Mouse (Mus musculus): ENCODE results near the gene Ppp3ca. TPM values are rescaled to one million over a fixed set of nuclear protein-coding genes. Genes with fewer than 3 reads are reported as not detected.

The Ppp3ca gene
- polyA plus RNA-seq, 1 experiment from 2014 or later: 92.2 TPM

DNA sequence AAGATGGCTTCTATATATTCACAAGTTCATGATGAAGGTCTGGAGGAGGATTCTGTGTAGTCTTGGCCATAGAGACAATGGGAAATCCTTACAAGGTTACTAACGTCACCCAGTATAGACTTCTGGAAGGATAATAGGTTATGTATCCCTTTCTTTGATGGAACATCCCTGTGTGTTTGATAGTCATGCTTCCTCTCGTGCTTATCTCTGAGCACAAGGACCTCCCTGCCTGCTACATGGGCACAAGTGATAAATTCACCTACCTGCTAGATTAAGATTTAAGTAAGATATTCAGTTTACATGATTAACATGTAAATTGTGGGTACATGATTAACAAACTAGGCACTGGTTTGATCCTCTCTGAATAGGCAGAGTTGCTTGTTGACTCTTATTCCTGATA is 152.1 kb downstream of the Ppp3ca start:
- ChIA-PET POLR2A (no interaction called here), CTCF (no interaction called here)
- no peak for ATAC-seq
- in situ Hi-C loops (cut with MboI; ENCODE audit: low pct_unique_long_range_greater_than_20kb): no loop called here
- TF ChIP-seq CTCF (IDR thresholded peaks at IDR 0.05): no peak
- no peak for DNase-seq (ENCODE audit: low read depth, low spot score)
- H3K27me3 ChIP-seq: no peaks in the 10 kb centered on the region

DNA sequence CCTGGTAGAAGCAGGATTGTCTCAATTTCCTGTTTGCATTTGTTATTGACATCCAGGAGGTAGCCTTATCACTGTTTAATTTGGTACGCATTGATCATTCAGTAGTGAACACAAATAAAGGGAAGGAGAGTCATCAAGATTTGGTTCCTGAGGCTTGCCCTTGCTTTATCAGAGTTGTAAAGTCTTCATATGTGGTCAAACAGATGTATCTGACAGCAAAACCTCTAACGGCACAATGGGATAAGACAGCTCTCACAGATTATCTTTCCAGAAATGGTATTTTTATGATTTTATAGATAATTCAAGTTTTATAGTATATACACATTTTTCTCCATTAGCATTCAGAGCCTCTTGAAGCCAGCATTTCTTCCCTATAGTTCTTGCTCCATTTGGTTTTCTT is 152.5 kb downstream of the Ppp3ca start:
- ChIA-PET POLR2A (no interaction called here), CTCF (no interaction called here)
- ATAC-seq (no peak), DNase-seq (ENCODE audit: low read depth, low spot score) (no peak)
- no peaks in the 10 kb centered on the region for H3K27me3 ChIP-seq
- in situ Hi-C loops (cut with MboI; ENCODE audit: low pct_unique_long_range_greater_than_20kb): no loop called here
- no peak for TF ChIP-seq CTCF (IDR thresholded peaks at IDR 0.05)

- CTCF ChIA-PET: interaction anchor here (1.2 kb wide), 1 partner anchor 12 kb away, joined by 3 read pairs; no protein-coding TSS in a partner anchor
- no peaks in the 10 kb centered on the region for H3K27me3 ChIP-seq
- in situ Hi-C loops (cut with MboI; ENCODE audit: low pct_unique_long_range_greater_than_20kb): no loop called here
- no peak for ATAC-seq
- no peak for TF ChIP-seq CTCF (IDR thresholded peaks at IDR 0.05)
- DNase-seq (ENCODE audit: low read depth, low spot score): no peak
- POLR2A ChIA-PET: interaction anchor here (0.6 kb wide), 1 partner anchor 95 kb away, joined by 5 read pairs; no protein-coding TSS in a partner anchor
Measured at GRCm38 (mm10) chr3:136828451-136828850, 158.5 kb downstream of the Ppp3ca start.

GRCm38 (mm10) chr3:136829109-136829508 is 159.2 kb downstream of the Ppp3ca start:
- no peaks in the 10 kb centered on the region for H3K27me3 ChIP-seq
- DNase-seq (ENCODE audit: low read depth, low spot score): no peak
- no peak for ATAC-seq
- CTCF ChIA-PET: no interaction called here
- TF ChIP-seq CTCF (IDR thresholded peaks at IDR 0.05): no peak
- in situ Hi-C loops (cut with MboI; ENCODE audit: low pct_unique_long_range_greater_than_20kb): no loop called here
- POLR2A ChIA-PET: no interaction called here

GRCm38 (mm10) chr3:136830687-136831220 is 160.8 kb downstream of the Ppp3ca start:
- ChIA-PET CTCF (interaction anchor here (1.3 to 3.0 kb wide), 2 partner anchors 15 to 25 kb away, joined by 3 to 15 read pairs; no protein-coding TSS in a partner anchor), POLR2A (interaction anchor here (1.1 kb wide), 1 partner anchor 28 kb away, joined by 5 read pairs; no protein-coding TSS in a partner anchor)
- TF ChIP-seq CTCF (IDR thresholded peaks at IDR 0.05): no peak
- DNase-seq (ENCODE audit: low read depth, low spot score): no peak
- in situ Hi-C loops (cut with MboI; ENCODE audit: low pct_unique_long_range_greater_than_20kb): no loop called here
- no peaks in the 10 kb centered on the region for H3K27me3 ChIP-seq
- no peak for ATAC-seq

DNA sequence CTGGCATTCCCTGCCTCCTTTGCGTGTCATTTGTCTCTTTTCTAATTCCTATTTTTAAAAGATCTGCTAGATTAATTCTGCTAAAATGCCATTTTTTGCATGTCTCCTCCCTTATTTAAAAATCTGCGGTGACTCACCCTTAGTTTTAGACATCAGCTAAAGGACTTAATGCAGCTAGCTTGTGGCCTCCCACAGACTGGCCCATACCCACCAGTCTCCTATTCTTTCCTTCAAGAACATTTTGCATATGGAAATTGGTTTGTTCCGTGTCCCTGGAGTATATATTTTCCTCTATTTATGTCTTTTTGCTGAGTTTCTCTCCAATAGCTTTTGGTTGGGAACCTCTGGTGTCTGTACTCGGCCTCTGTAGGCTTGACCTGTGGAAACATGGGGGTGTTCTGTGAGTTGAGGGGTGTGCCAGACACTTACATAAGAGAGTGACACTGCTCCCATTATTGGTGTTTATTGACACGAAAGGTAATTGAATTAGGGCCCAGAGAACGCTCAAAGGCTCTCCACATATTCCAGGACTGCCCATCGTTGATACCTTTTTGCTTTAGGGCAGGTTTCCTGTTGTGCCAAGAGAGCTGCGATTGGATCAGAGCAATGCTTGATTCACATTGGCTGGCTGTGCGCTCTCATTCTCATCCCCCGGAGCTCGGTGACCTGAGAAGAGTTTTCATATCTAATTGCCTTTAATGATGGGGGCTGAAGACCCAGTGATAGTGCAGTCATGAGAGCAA is 163.2 kb downstream of the Ppp3ca start:
- no peak for DNase-seq (ENCODE audit: low read depth, low spot score)
- H3K27me3 ChIP-seq: no peaks in the 10 kb centered on the region
- ChIA-PET CTCF (interaction anchor here (0.8 to 3.0 kb wide), 7 partner anchors 9 to 311 kb away, joined by 3 to 15 read pairs (median 3); no protein-coding TSS in a partner anchor), POLR2A (interaction anchor here (1.3 to 1.6 kb wide), 2 partner anchors 14 to 18 kb away, joined by 4 read pairs; no protein-coding TSS in a partner anchor)
- ATAC-seq: no peak
- no peak for TF ChIP-seq CTCF (IDR thresholded peaks at IDR 0.05)
- in situ Hi-C loops (cut with MboI; ENCODE audit: low pct_unique_long_range_greater_than_20kb): no loop called here

DNA sequence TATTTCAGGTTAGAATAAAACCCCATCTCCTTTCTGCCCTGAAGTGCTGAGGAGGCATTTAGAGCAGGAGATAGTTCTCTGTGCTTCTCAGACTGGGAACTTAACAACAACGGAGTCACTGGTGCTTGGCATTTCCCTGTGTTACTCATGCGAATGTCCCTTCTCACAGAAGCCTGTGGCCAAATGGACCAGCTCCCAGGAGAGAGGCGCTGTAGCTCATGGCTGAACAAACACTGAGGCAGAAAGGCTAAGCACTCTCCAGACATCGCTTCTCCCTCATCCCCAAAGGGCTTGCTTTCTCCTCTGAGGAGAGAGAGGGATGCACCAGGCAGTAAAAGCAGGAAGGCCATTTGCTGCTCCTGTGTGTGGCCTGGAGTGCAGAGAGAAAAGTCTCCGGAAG is 164.0 kb downstream of the Ppp3ca start:
- CTCF ChIA-PET: interaction anchor here (1.2 to 3.0 kb wide), 4 partner anchors 8 to 29 kb away, joined by 3 to 15 read pairs (median 5); no protein-coding TSS in a partner anchor
- DNase-seq (ENCODE audit: low read depth, low spot score) (peak; percentile 91), ATAC-seq (peak; percentile 99)
- POLR2A ChIA-PET: interaction anchor here (0.5 to 1.6 kb wide), 3 partner anchors 14 to 1031 kb away, joined by 3 to 4 read pairs (median 4); no protein-coding TSS in a partner anchor
- no peaks in the 10 kb centered on the region for H3K27me3 ChIP-seq
- no peak for TF ChIP-seq CTCF (IDR thresholded peaks at IDR 0.05)
- in situ Hi-C loops (cut with MboI; ENCODE audit: low pct_unique_long_range_greater_than_20kb): no loop called here

DNA sequence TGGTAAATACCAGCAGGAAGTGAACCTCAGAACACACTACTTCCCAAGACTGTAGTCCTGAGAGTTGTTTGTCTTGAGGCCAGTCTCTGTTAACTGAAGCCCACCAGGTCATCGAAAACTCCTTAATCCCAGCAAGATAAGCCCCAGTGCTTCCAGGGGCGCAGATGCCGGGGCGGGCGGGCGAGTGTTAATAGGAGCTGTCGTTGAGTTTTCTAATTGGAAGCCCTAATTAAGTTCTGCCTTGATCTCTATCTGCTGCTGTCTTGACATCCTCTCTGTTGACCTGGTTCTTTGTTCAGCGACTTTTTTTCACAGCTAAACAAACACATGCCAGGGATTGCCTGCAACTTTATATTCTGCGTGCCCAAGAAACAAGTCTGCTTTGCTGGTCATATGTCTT is 165.9 kb downstream of the Ppp3ca start:
- in situ Hi-C loops (cut with MboI; ENCODE audit: low pct_unique_long_range_greater_than_20kb): no loop called here
- no peak for DNase-seq (ENCODE audit: low read depth, low spot score)
- TF ChIP-seq CTCF (IDR thresholded peaks at IDR 0.05): no peak
- ChIA-PET POLR2A (interaction anchor here (0.7 to 1.0 kb wide), 2 partner anchors 127 to 170 kb away, joined by 3 to 6 read pairs; no protein-coding TSS in a partner anchor), CTCF (interaction anchor here (0.6 to 3.2 kb wide), 3 partner anchors 20 to 1259 kb away, joined by 3 to 16 read pairs (median 3); no protein-coding TSS in a partner anchor)
- H3K27me3 ChIP-seq: no peaks in the 10 kb centered on the region
- no peak for ATAC-seq

GRCm38 (mm10) chr3:136836319-136837193 is 166.6 kb downstream of the Ppp3ca start:
- no peak for ATAC-seq
- in situ Hi-C loops (cut with MboI; ENCODE audit: low pct_unique_long_range_greater_than_20kb): no loop called here

DNA sequence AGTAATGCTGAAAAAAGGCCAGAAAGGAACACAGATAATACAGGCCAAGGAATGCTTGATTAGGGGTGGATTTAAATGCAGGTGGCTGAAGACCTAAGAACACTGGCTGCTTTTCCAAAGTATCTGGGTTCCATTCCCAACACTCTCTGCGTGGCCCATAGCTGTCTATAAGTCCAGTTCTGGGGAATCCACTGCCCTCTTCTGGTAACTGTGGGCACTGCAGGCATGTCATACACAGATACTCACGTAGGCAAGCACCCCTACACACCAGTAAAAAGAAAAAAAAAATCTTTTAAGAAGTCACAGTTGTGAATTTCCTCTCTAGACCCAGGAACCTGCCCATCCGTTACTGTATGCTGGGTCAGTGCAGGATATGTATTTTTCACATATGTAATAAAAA is 167.7 kb downstream of the Ppp3ca start:
- no peaks in the 10 kb centered on the region for H3K27me3 ChIP-seq
- in situ Hi-C loops (cut with MboI; ENCODE audit: low pct_unique_long_range_greater_than_20kb): no loop called here
- ChIA-PET CTCF (interaction anchor here (3.2 kb wide), 1 partner anchor 22 kb away, joined by 16 read pairs; no protein-coding TSS in a partner anchor), POLR2A (no interaction called here)
- no peak for DNase-seq (ENCODE audit: low read depth, low spot score)
- no peak for ATAC-seq
- TF ChIP-seq CTCF (IDR thresholded peaks at IDR 0.05): peak; percentile 71

More at GRCm38 (mm10) chr3:136836319-136837193, 166.6 kb downstream of the Ppp3ca start:
- ChIA-PET CTCF (interaction anchor here (0.6 to 3.2 kb wide), 4 partner anchors 20 to 1258 kb away, joined by 3 to 16 read pairs (median 3); no protein-coding TSS in a partner anchor), POLR2A (interaction anchor here (0.5 to 1.0 kb wide), 3 partner anchors 66 to 217 kb away, joined by 3 to 4 read pairs (median 3); no protein-coding TSS in a partner anchor)
- DNase-seq (ENCODE audit: low read depth, low spot score): no peak
- peak; percentile 8 for TF ChIP-seq CTCF (IDR thresholded peaks at IDR 0.05)
- no peaks in the 10 kb centered on the region for H3K27me3 ChIP-seq

Data from Patski (cell line).